Mouse (Mus musculus) cerebellum, adult 2 months (tissue): Measurements from ENCODE around the gene Tmem131.

Source experiments
- CTCF ChIP-seq: fragments of 200-500 bp; IDR thresholded peaks from 2 replicates; pipeline ENCODE4 v1.5.1; 2011; ENCODE audit warnings: low read depth, mild to moderate bottlenecking, control low read depth, low read length, moderate library complexity, borderline replicate concordance; ENCODE audit not compliant: insufficient read depth
- POLR2A ChIP-seq: fragments of 200-500 bp; IDR thresholded peaks from 2 replicates; pipeline ENCODE4 v1.6.1; 2011; ENCODE audit warnings: low read length, control low read depth, borderline replicate concordance; ENCODE audit not compliant: insufficient read depth

DNA sequence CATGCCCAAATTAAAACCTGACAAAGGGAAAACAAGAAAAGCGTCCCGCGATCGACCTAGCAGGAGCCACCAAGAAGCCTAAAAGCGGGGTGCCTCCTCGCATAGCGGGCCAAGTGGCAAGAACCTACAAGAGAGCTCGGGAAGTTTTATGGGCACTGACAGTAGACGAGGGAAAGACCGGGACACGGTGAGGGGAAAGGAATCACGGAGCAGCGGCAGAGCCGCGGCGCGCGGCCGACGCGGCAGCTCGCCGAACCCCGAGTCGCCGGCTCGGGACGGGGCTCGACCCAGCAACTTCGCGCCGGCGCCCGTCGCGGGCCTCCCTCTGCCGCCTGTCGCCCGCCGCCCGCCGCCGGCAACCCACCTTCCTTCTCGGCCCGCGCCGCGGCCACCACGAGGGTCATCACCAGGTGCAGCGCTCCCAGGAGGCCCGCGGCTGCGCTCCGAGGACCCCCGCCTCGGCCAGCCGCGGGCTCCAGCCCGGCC, 4.6 kb downstream of the Tmem131 start:
- TF ChIP-seq POLR2A: no peak
- no peak for TF ChIP-seq CTCF
